Mouse (Mus musculus) B cell, adult 67 days (primary cell): ENCODE data around the gene Tmem189. TPM values are rescaled to one million over a fixed set of nuclear protein-coding genes. Genes with fewer than 3 reads are reported as not detected.

Source experiments
- total RNA-seq, 2 experiments: library from RNA; stranded (reverse); gene quantifications; 4 replicates each; pipeline ENCODE4 v1.2.4; 2023

Gene Tmem189
- 10 to 100 TPM; 77.1 to 78.8 TPM for total RNA-seq

GRCm38 (mm10) chr2:167689501-167690218 lies at the start of gene Tmem189:
Tmem189 (minus strand) TSS chr2:167689822.

DNA sequence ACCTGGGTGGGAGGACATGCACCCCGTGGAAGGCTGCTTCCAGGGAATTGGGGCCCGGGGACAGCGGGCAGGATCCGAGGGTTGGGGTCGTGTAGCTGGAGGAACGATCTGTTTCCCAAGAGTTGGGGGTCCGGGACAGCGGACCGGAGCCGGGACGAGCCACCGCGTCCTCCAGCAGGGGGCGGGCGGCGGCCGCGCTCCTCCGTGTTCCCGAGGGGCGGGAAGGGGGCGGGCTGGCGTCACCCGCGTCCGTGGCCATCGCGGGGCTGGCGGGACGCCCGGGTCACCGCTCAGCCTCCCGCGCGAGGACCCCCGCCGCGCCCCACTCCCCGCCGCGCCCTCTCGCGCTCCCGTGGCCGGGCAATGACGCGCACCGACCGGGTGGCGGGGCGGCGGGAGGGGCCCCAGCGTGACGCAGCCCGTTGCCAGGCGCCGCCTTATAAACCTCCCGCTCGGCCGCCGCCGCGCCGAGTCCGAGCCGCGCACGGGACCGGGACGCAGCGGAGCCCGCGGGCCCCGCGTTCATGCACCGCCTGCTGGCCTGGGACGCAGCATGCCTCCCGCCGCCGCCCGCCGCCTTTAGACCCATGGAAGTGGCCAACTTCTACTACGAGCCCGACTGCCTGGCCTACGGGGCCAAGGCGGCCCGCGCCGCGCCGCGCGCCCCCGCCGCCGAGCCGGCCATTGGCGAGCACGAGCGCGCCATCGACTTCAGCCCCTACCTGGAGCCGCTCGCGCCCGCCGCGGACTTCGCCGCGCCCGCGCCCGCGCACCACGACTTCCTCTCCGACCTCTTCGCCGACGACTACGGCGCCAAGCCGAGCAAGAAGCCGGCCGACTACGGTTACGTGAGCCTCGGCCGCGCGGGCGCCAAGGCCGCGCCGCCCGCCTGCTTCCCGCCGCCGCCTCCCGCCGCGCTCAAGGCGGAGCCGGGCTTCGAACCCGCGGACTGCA lies 847 bp downstream of the Tmem189 start, which contains the start of gene Cebpb:
Cebpb (plus strand) TSS at position 418 of the 954 bp plus-strand sequence.

DNA sequence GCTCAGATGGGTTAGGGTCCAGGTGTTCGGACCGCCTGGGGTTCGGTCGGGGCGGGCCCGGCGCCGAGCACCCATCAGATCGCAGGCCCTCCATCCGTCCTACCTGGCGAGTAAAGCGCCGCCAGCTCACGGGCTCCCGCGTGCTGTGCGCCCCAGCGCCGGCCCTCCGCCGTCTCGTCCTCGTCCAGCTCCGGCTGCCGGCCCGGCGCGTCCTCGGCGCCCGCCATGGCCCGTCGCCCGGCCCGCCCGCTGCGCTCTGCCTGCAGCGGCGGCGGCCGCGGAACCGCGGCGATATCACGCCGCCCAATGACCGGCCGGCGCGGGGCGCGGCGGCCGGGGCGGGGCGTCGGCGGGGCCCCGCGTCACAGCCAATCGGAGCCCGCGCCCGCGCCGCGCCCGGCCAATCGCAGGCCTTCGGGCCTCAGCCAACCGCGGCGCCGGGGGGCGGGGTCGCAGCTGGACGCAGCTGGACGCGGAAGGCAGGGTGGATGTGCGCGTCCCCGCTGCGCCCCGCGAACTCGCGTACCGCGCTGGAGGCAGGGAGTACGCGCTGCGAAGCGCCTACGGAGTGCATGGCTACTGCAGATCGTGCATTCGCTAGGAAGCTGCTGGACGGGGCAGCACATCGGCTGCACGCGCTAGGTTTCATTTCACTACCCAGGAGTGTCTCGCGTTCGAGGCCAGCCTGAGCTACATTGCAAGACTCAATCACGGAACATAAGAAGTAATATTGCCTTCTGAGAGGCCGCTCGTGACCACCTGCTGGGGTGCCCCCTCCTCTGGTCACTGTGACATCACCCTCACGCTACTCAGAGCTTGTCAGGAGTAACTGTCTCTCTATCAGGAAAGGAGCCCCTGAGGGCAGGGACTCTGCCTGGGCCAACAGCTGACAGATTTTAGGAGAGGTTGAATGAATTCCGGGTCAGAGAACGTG lies 28.1 kb downstream of the Tmem189 start, which contains the start of gene Gm20431:
Gm20431 (minus strand) TSS at position 227 of the 934 bp plus-strand sequence.

GRCm38 (mm10) chr2:167631591-167632448 lies 57.8 kb downstream of the Tmem189 start, which contains the start of gene Ube2v1:
Ube2v1 (minus strand) TSS chr2:167632095.

Other genes starting within 250 kb of the Tmem189 start
- gene Rnf114, start 197.2 kb downstream of the Tmem189 start, total RNA-seq: 100 to 1,000 TPM in 1 of 2 experiments, 10 to 100 TPM in 1; 95.3 to 108 TPM
- gene Spata2, start 196.9 kb downstream of the Tmem189 start, total RNA-seq: 10 to 100 TPM; 49.3 to 50.0 TPM
- gene Snai1, start 151.6 kb downstream of the Tmem189 start, total RNA-seq: 1 to 10 TPM; 3.0 to 3.5 TPM
- gene Ube2v1, start 57.7 kb downstream of the Tmem189 start, total RNA-seq: 100 to 1,000 TPM; 142 to 171 TPM
- 10 to 100 TPM; 14.7 to 31.3 TPM for gene Gm20431, start 28.3 kb downstream of the Tmem189 start, total RNA-seq
- gene Cebpb, start 907 bp downstream of the Tmem189 start, total RNA-seq: 10 to 100 TPM; 49.2 to 67.6 TPM
- 100 to 1,000 TPM; 150 to 156 TPM for gene Ptpn1, start 242.2 kb upstream of the Tmem189 start, total RNA-seq